28 mouse cellular contexts compared by ENCODE assay signal in genomic region chr11:87416120-87416519, GRCm38 (mm10). TPM values are rescaled to one million over a fixed set of nuclear protein-coding genes. Genes with fewer than 3 reads are reported as not detected.
"Had no signal": no experiment of that assay in that cellular context is flagged by ENCODE, and none has a peak within 500 bp of the region (broad histone marks: within the 10 kb centered on the region; RNA-seq: fewer than 3 reads in every experiment).

No protein-coding gene starts in this region.

- ATAC-seq: hindbrain, postnatal 0 days; intestine, embryonic 16.5 days had no signal

- H3K9me3 ChIP-seq: heart, embryonic 13.5 days; heart, embryonic 15.5 days; hindbrain, embryonic 13.5 days; hindbrain, embryonic 15.5 days; kidney, embryonic 15.5 days; limb, embryonic 10.5 days; limb, embryonic 12.5 days; liver, embryonic 13.5 days; liver, embryonic 15.5 days had no signal

- H3K27ac ChIP-seq: heart, embryonic 13.5 days; heart, embryonic 15.5 days; hindbrain, embryonic 13.5 days; hindbrain, embryonic 15.5 days; hindbrain, postnatal 0 days; kidney, embryonic 15.5 days; kidney, postnatal 0 days; left cerebral cortex, adult 2 months; limb, embryonic 10.5 days; limb, embryonic 12.5 days; liver, embryonic 13.5 days; liver, embryonic 15.5 days had no signal

- H3K4me3 ChIP-seq: heart, embryonic 13.5 days; heart, embryonic 15.5 days; hindbrain, embryonic 13.5 days; hindbrain, embryonic 15.5 days; kidney, embryonic 15.5 days; left cerebral cortex, adult 2 months; limb, embryonic 10.5 days; limb, embryonic 12.5 days; liver, embryonic 13.5 days; liver, embryonic 15.5 days had no signal

- H3K9ac ChIP-seq: heart, embryonic 13.5 days; heart, embryonic 15.5 days; hindbrain, embryonic 13.5 days; hindbrain, embryonic 15.5 days; kidney, embryonic 15.5 days; limb, embryonic 12.5 days; liver, embryonic 13.5 days; liver, embryonic 15.5 days had no signal

- H3K4me1 ChIP-seq: heart, embryonic 13.5 days; heart, embryonic 15.5 days; hindbrain, embryonic 13.5 days; hindbrain, embryonic 15.5 days; kidney, embryonic 15.5 days; limb, embryonic 10.5 days; limb, embryonic 12.5 days; liver, embryonic 13.5 days; liver, embryonic 15.5 days had no signal

- H3K36me3 ChIP-seq: heart, embryonic 13.5 days; heart, embryonic 15.5 days; hindbrain, embryonic 13.5 days; hindbrain, embryonic 15.5 days; kidney, embryonic 15.5 days; limb, embryonic 10.5 days; limb, embryonic 12.5 days; liver, embryonic 13.5 days; liver, embryonic 15.5 days had no signal

- DNase-seq: gastrocnemius, postnatal 14 days; gastrocnemius, postnatal 36 days; heart, adult 18-20 months; heart, postnatal 14 days; heart, postnatal 36 days; kidney, adult 11 months; kidney, adult 2 months; kidney, adult 9 months; kidney, postnatal 14 days; kidney, postnatal 36 days; layer of hippocampus, adult 9-11 months; layer of hippocampus, postnatal 36 days; liver; liver, embryonic 13.5 days had no signal

- H3K27me3 ChIP-seq: heart, embryonic 13.5 days; heart, embryonic 15.5 days; hindbrain, embryonic 13.5 days; hindbrain, embryonic 15.5 days; kidney, embryonic 15.5 days; limb, embryonic 12.5 days; liver, embryonic 13.5 days; liver, embryonic 15.5 days had no signal

RNA-seq across cellular contexts. Expression of gene Tex14, which starts 11.3 kb away (rescaled TPM):
- total RNA-seq: gastrocnemius, adult 8-10 months; gastrocnemius, postnatal 36 days had no signal
- polyA plus RNA-seq: hindbrain, embryonic 11.5 days had no signal
